Mouse (Mus musculus) erythroblast, adult 5-6 weeks (primary cell): ENCODE measurements around the gene Rbm10. TPM values are rescaled to one million over a fixed set of nuclear protein-coding genes. Genes with fewer than 3 reads are reported as not detected.
A peak's percentile ranks its signal among the peaks of the same experiment; 100 is the strongest.

Source experiments
- ATAC-seq: replicated peaks from 2 replicates; pipeline ENCODE4 v1.8.0; 2016; ENCODE audit warnings: moderate number of reproducible peaks, mild to moderate bottlenecking, moderate TSS enrichment, inconsistent platforms; ENCODE audit not compliant: poor library complexity, low FRiP score, severe bottlenecking
- total RNA-seq, 2 experiments: library from RNA; stranded (forward) in 1 of 2; stranded (reverse) in 1 of 2; fragments of 150-400 nt in 1 of 2; fragments of 200-764, 138-1000 nt in 1 of 2; gene quantifications; 2 replicates each; pipeline versions ENCODE4 v1.2.3 to v1.2.4; 2015 to 2017; ENCODE audit warnings: low replicate concordance in 2 of 2

Gene Rbm10
- total RNA-seq (2015; ENCODE audit: low replicate concordance) (14.0 and 14.2 TPM in 2 replicates), total RNA-seq (2017; ENCODE audit: low replicate concordance) (16.4 and 21.4 TPM in 2 replicates)

GRCm38 (mm10) chrX:20617176-20617902 is at the start of gene Rbm10, which contains the start of gene Ndufb11:
Rbm10 (plus strand) TSS chrX:20617503.
Ndufb11 (minus strand) TSS chrX:20617619.
- peak; percentile 95 for ATAC-seq

- ATAC-seq, result no peak
Observed at GRCm38 (mm10) chrX:20571024-20571423, 46.3 kb upstream of the Rbm10 start.

GRCm38 (mm10) chrX:20572683-20573082 is 44.6 kb upstream of the Rbm10 start:
- no peak for ATAC-seq

GRCm38 (mm10) chrX:20573927-20574326 is 43.4 kb upstream of the Rbm10 start:
- no peak for ATAC-seq

- ATAC-seq, result no peak
Observed at GRCm38 (mm10) chrX:20587968-20588367, 29.3 kb upstream of the Rbm10 start.

GRCm38 (mm10) chrX:20608500-20608899 is 8.8 kb upstream of the Rbm10 start:
- ATAC-seq, result no peak

- peak; percentile 37 for ATAC-seq
Observed at GRCm38 (mm10) chrX:20616861-20617175, 485 bp upstream of the Rbm10 start.

- ATAC-seq, result peak; percentile 44
Observed at GRCm38 (mm10) chrX:20617903-20618399, 648 bp downstream of the Rbm10 start.

GRCm38 (mm10) chrX:20638141-20638540 is 20.8 kb downstream of the Rbm10 start:
- ATAC-seq, result no peak

GRCm38 (mm10) chrX:20644780-20645179 is 27.5 kb downstream of the Rbm10 start:
- ATAC-seq, result no peak

- ATAC-seq, result no peak
Observed at GRCm38 (mm10) chrX:20657593-20657992, 40.3 kb downstream of the Rbm10 start.

- peak; percentile 54 for ATAC-seq
Observed at GRCm38 (mm10) chrX:20658026-20658652, 40.8 kb downstream of the Rbm10 start, which contains the start of gene Uba1. Uba1 (plus strand) TSS chrX:20658326.

GRCm38 (mm10) chrX:20658891-20659406 is 41.6 kb downstream of the Rbm10 start:
- ATAC-seq, result no peak

- no peak for ATAC-seq
Observed at GRCm38 (mm10) chrX:20662317-20662715, 45.0 kb downstream of the Rbm10 start.

GRCm38 (mm10) chrX:20662716-20663443 is 45.6 kb downstream of the Rbm10 start:
- ATAC-seq, result peak; percentile 95

- peak; percentile 51 for ATAC-seq
Observed at GRCm38 (mm10) chrX:20663444-20663790, 46.1 kb downstream of the Rbm10 start.

GRCm38 (mm10) chrX:20687519-20688067 is 70.3 kb downstream of the Rbm10 start, which contains the start of gene Cdk16:
Cdk16 (plus strand) TSS chrX:20687954.
- peak; percentile 91 for ATAC-seq

GRCm38 (mm10) chrX:20688068-20688547 is 70.8 kb downstream of the Rbm10 start:
- peak; percentile 89 for ATAC-seq

GRCm38 (mm10) chrX:20688615-20689014 is 71.3 kb downstream of the Rbm10 start:
- ATAC-seq, result peak; percentile 49

GRCm38 (mm10) chrX:20691566-20691965 is 74.3 kb downstream of the Rbm10 start:
- ATAC-seq, result no peak
